Mouse (Mus musculus) cerebellum, adult 8-10 months (tissue): Measurements from ENCODE around the gene Rtkn2.
"Not testable (repeated sequence)": the region's sequence is repeated elsewhere in the genome, so short reads cannot be mapped to it uniquely, and the experiment has no call there.

ENCODE experiments used
- DNase-seq: peaks from one replicate; pipeline ENCODE4 v3.0.0; 2022

Gene Rtkn2

GRCm38 (mm10) chr10:68081712-68082111 lies 102.3 kb downstream of the Rtkn2 start:
- DNase-seq, result no peak

- DNase-seq, result no peak
Measured at GRCm38 (mm10) chr10:68085574-68085973, 106.2 kb downstream of the Rtkn2 start.

GRCm38 (mm10) chr10:68086973-68087372 lies 107.6 kb downstream of the Rtkn2 start:
- no peak for DNase-seq

GRCm38 (mm10) chr10:68087722-68088121 lies 108.4 kb downstream of the Rtkn2 start:
- DNase-seq, result no peak

GRCm38 (mm10) chr10:68089435-68090196 lies 110.2 kb downstream of the Rtkn2 start:
- DNase-seq, result no peak

GRCm38 (mm10) chr10:68090197-68090535 lies 110.8 kb downstream of the Rtkn2 start:
- peak; percentile 62 for DNase-seq

- no peak for DNase-seq
Measured at GRCm38 (mm10) chr10:68090544-68090943, 111.2 kb downstream of the Rtkn2 start.

GRCm38 (mm10) chr10:68091011-68091410 lies 111.6 kb downstream of the Rtkn2 start:
- no peak for DNase-seq

GRCm38 (mm10) chr10:68091840-68092239 lies 112.5 kb downstream of the Rtkn2 start:
- DNase-seq, result no peak

GRCm38 (mm10) chr10:68093496-68093895 lies 114.1 kb downstream of the Rtkn2 start:
- DNase-seq, result no peak

GRCm38 (mm10) chr10:68095136-68095535 lies 115.8 kb downstream of the Rtkn2 start:
- no peak for DNase-seq

- DNase-seq, result no peak
Measured at GRCm38 (mm10) chr10:68096395-68096794, 117.0 kb downstream of the Rtkn2 start.

- no peak for DNase-seq
Measured at GRCm38 (mm10) chr10:68097821-68098675, 118.7 kb downstream of the Rtkn2 start.

- DNase-seq, result not testable (repeated sequence)
Measured at GRCm38 (mm10) chr10:68099801-68100200, 120.4 kb downstream of the Rtkn2 start.

GRCm38 (mm10) chr10:68100506-68100905 lies 121.1 kb downstream of the Rtkn2 start:
- DNase-seq, result no peak

- DNase-seq, result no peak
Measured at GRCm38 (mm10) chr10:68101251-68101650, 121.9 kb downstream of the Rtkn2 start.

- no peak for DNase-seq
Measured at GRCm38 (mm10) chr10:68102566-68102965, 123.2 kb downstream of the Rtkn2 start.

- no peak for DNase-seq
Measured at GRCm38 (mm10) chr10:68103078-68103855, 123.9 kb downstream of the Rtkn2 start.

GRCm38 (mm10) chr10:68103988-68104387 lies 124.6 kb downstream of the Rtkn2 start:
- no peak for DNase-seq

- no peak for DNase-seq
Measured at GRCm38 (mm10) chr10:68104481-68104880, 125.1 kb downstream of the Rtkn2 start.

GRCm38 (mm10) chr10:68104881-68105781 lies 125.8 kb downstream of the Rtkn2 start:
- no peak for DNase-seq

- no peak for DNase-seq
Measured at GRCm38 (mm10) chr10:68106351-68106950, 127.1 kb downstream of the Rtkn2 start.
